Mouse (Mus musculus) kidney, embryonic 14.5 days (tissue): ENCODE measurements around the gene Nap1l3. TPM values are rescaled to one million over a fixed set of nuclear protein-coding genes. Genes with fewer than 3 reads are reported as not detected.

Experiments used
- ATAC-seq: fragments of 200-750 bp; cut with Nextera tagmentation; 2 replicates; pipeline ENCODE4 v1.8.0; 2017; ENCODE audit warnings: moderate number of reproducible peaks, mild to moderate bottlenecking, moderate TSS enrichment, moderate library complexity; ENCODE audit not compliant: low FRiP score, low TSS enrichment
- H3K27ac ChIP-seq: fragments of 300-500 bp; sonication (generic); 2 replicates; pipeline ENCODE4 v1.5.1; 2014; ENCODE audit warnings: low read depth, mild to moderate bottlenecking, low read length, moderate library complexity, mixed read lengths
- H3K27me3 ChIP-seq: fragments of 300-500 bp; sonication (generic); 2 replicates; pipeline ENCODE4 v1.6.1; 2014; ENCODE audit warnings: mild to moderate bottlenecking, low read length; ENCODE audit not compliant: control insufficient read depth, insufficient read depth
- H3K36me3 ChIP-seq: fragments of 300-500 bp; sonication (generic); 2 replicates; pipeline ENCODE4 v1.6.1; 2014; ENCODE audit warnings: low read length, mixed read lengths; ENCODE audit not compliant: control insufficient read depth, insufficient read depth
- H3K4me1 ChIP-seq: fragments of 300-500 bp; sonication (generic); 2 replicates; pipeline ENCODE4 v1.6.1; 2014; ENCODE audit warnings: low read length, mixed read lengths; ENCODE audit not compliant: control insufficient read depth, insufficient read depth
- H3K4me2 ChIP-seq: fragments of 300-500 bp; sonication (generic); replicated peaks from 2 replicates; pipeline ENCODE4 v1.6.1; 2014; ENCODE audit warnings: low read depth, mild to moderate bottlenecking, low read length
- H3K4me3 ChIP-seq: fragments of 300-500 bp; sonication (generic); 2 replicates; pipeline ENCODE4 v1.5.1; 2014; ENCODE audit warnings: mild to moderate bottlenecking, low read length
- H3K9ac ChIP-seq: fragments of 300-500 bp; sonication (generic); 2 replicates; pipeline ENCODE4 v1.6.1; 2014; ENCODE audit warnings: low read depth, mild to moderate bottlenecking, low read length, moderate library complexity
- H3K9me3 ChIP-seq: fragments of 300-500 bp; sonication (generic); 2 replicates; pipeline ENCODE4 v1.6.1; 2016; ENCODE audit warnings: low read length; ENCODE audit not compliant: control insufficient read depth
- WGBS: fragments of 180-500 bp; shearing (Covaris S2); extraction: QIAGEN DNeasy Blood & Tissue Kit; methylation state at CpG from one replicate; pipeline ENCODE4 v1.1.7; 2014; 5-methylcytosine and 5-hydroxymethylcytosine counted together
- polyA plus RNA-seq: library from polyadenylated mRNA; unstranded; fragments of >200 nt; fragmentation: Nextera tagmentation; extraction: Ambion mirVana; gene quantifications from 2 replicates; pipeline ENCODE4 v1.2.1, GENCODE M21; 2014

The Nap1l3 gene
- 2.9 and 3.0 TPM in 2 replicates for polyA plus RNA-seq

DNA sequence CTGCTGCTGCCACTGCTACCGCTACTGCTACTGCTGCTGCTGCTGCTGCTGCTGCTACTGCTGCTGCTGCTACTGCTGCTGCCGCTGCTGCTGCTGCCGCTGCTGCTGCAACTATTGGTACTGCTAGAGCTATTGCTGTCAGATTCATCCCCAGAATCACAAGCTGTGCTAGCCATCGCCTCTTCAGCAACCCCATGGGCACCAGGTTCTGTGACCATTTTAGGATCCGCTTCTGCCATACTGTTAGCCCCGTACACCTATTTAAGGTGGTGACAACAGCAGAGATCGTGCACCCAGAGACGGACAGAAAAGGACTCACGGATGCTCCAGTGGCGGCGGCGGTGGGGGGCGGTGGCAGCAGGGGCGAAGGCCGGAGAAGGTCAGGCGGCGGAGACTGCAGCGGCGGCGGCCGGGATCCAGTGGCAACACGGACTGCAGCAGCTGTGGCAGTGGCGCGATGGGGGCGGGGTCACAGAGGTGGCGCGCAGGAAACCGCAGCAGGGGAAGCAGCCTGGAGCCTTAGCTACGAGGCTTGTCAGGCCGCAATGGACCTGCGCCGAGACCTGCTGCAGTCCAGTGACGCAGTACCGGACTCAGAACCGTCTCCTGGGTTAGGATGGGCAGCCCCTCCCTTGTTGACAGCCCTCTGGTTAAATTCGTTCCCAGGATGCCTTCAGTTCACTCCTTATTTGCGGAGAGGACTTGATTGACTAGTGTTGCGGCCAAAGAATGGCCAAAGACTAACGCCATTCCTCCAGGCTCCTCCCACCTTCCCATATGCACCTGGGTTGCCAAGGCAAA lies at the start of gene Nap1l3:
TSS of gene Nap1l3 (minus strand) at position 621 of the 801 bp plus-strand sequence.
- Histone ChIP-seq H3K27ac (no peak within 1 kb of the TSS), H3K4me3 (peak within 1 kb of the TSS; percentile 51), H3K4me2 (peak within 1 kb of the TSS; percentile 45), H3K36me3 (no peaks in the 10 kb centered on the region), H3K4me1 (no peaks in the 10 kb centered on the region), H3K27me3 (no peaks in the 10 kb centered on the region), H3K9ac (peak within 1 kb of the TSS; percentile 46; the same call in 1 of the 2 replicates), H3K9me3 (no peaks in the 10 kb centered on the region)
- peak; percentile 99 for ATAC-seq
- WGBS: 14% methylated on average over 39 of the region's 39 CpGs

DNA sequence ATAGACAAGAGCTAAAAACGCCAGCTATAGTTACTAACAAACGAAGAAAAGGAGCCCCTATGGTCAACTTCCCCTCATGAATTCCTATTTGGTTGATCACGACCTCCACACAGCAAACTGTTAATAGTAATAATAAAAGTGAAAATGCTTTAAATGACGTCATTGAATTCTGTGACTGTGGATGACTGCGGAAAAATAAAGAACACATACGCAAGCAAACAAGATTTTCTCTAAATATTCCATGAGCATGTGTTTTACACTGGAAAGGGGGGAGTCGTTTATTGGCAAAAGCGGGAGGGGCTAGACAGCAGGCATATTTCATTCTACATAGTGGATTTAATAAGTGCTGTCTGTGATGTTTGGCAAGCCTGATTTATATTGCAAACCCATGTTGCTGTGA lies 451 bp upstream of the Nap1l3 start:
- Histone ChIP-seq H3K9ac (no peak overlapping the region), H3K36me3 (no peaks in the 10 kb centered on the region), H3K4me1 (no peaks in the 10 kb centered on the region), H3K4me3 (peak overlapping the region; percentile 51), H3K4me2 (peak overlapping the region; percentile 45), H3K27ac (no peak overlapping the region), H3K27me3 (no peaks in the 10 kb centered on the region), H3K9me3 (no peaks in the 10 kb centered on the region)
- ATAC-seq: peak; percentile 32; the same call in 1 of the 2 replicates
- WGBS: 26% methylated on average over 8 of the region's 8 CpGs
